Mouse (Mus musculus) fibroblast of lung, adult 2 months (primary cell): Measurements from ENCODE around the gene Plpp7.

Experiments
- DNase-seq: peaks from one replicate; pipeline ENCODE4 v3.0.0-alpha.2; 2011; ENCODE audit warnings: low read depth

The Plpp7 gene

GRCm38 (mm10) chr2:32095351-32096121, at the start of gene Plpp7:
Gene Plpp7 (plus strand): TSS chr2:32095528.
- peak; percentile 24 for DNase-seq

- no peak for DNase-seq
Observed at GRCm38 (mm10) chr2:32046009-32046408, 49.3 kb upstream of the Plpp7 start.

GRCm38 (mm10) chr2:32047323-32047722, 48.0 kb upstream of the Plpp7 start:
- DNase-seq: no peak

- no peak for DNase-seq
Observed at GRCm38 (mm10) chr2:32051791-32052190, 43.5 kb upstream of the Plpp7 start.

- no peak for DNase-seq
Observed at GRCm38 (mm10) chr2:32052418-32052817, 42.9 kb upstream of the Plpp7 start.

GRCm38 (mm10) chr2:32055357-32055965, 39.9 kb upstream of the Plpp7 start:
- no peak for DNase-seq

- DNase-seq: no peak
Observed at GRCm38 (mm10) chr2:32056524-32056923, 38.8 kb upstream of the Plpp7 start.

GRCm38 (mm10) chr2:32057360-32057759, 38.0 kb upstream of the Plpp7 start:
- no peak for DNase-seq

GRCm38 (mm10) chr2:32057794-32058193, 37.5 kb upstream of the Plpp7 start:
- no peak for DNase-seq

GRCm38 (mm10) chr2:32058241-32058640, 37.1 kb upstream of the Plpp7 start:
- no peak for DNase-seq

- DNase-seq: no peak
Observed at GRCm38 (mm10) chr2:32058716-32059115, 36.6 kb upstream of the Plpp7 start.

GRCm38 (mm10) chr2:32059613-32060012, 35.7 kb upstream of the Plpp7 start:
- no peak for DNase-seq

GRCm38 (mm10) chr2:32060228-32060805, 35.0 kb upstream of the Plpp7 start:
- no peak for DNase-seq

- DNase-seq: no peak
Observed at GRCm38 (mm10) chr2:32061189-32061588, 34.1 kb upstream of the Plpp7 start.

- DNase-seq: no peak
Observed at GRCm38 (mm10) chr2:32061722-32062505, 33.4 kb upstream of the Plpp7 start.

GRCm38 (mm10) chr2:32062626-32063410, 32.5 kb upstream of the Plpp7 start:
- no peak for DNase-seq

- DNase-seq: no peak
Observed at GRCm38 (mm10) chr2:32063451-32064151, 31.7 kb upstream of the Plpp7 start.

- no peak for DNase-seq
Observed at GRCm38 (mm10) chr2:32064913-32065312, 30.4 kb upstream of the Plpp7 start.

GRCm38 (mm10) chr2:32065371-32065791, 29.9 kb upstream of the Plpp7 start:
- DNase-seq: no peak

- DNase-seq: no peak
Observed at GRCm38 (mm10) chr2:32066005-32066404, 29.3 kb upstream of the Plpp7 start.
